Mouse (Mus musculus) erythroblast, embryonic 14.5 days (primary cell): Measurements from ENCODE around the gene Sowaha. TPM values are rescaled to one million over a fixed set of nuclear protein-coding genes. Genes with fewer than 3 reads are reported as not detected.

Experiments
- H3K27me3 ChIP-seq: 2 replicates; pipeline ENCODE4 v1.6.1; 2012; ENCODE audit warnings: inconsistent platforms; ENCODE audit not compliant: control insufficient read depth
- H3K36me3 ChIP-seq: 2 replicates; pipeline ENCODE4 v1.6.1; 2012; ENCODE audit warnings: mild to moderate bottlenecking, inconsistent platforms; ENCODE audit not compliant: control insufficient read depth
- H3K4me1 ChIP-seq: 2 replicates; pipeline ENCODE4 v1.6.1; 2012; ENCODE audit warnings: inconsistent platforms; ENCODE audit not compliant: control insufficient read depth
- H3K4me3 ChIP-seq: replicated peaks from 2 replicates; pipeline ENCODE3; 2012; ENCODE audit warnings: moderate library complexity, mild to moderate bottlenecking, inconsistent platforms
- H3K9me3 ChIP-seq: 2 replicates; pipeline ENCODE4 v1.6.1; 2012; ENCODE audit warnings: low read length, inconsistent platforms, mixed read lengths; ENCODE audit not compliant: control insufficient read depth
- GATA1 ChIP-seq: IDR thresholded peaks from 2 replicates; pipeline ENCODE4 v1.6.1; 2012; ENCODE audit warnings: low read length, inconsistent platforms, mixed read lengths
- TAL1 ChIP-seq: IDR thresholded peaks from 3 replicates; pipeline ENCODE4 v1.6.1; 2012; ENCODE audit warnings: low read length, inconsistent platforms, mixed read lengths
- polyA plus RNA-seq: library from polyadenylated mRNA; stranded (reverse); fragments of >175 nt; gene quantifications from 2 replicates; pipeline ENCODE4 v1.2.3, GENCODE M21; 2012

Sowaha gene
- polyA plus RNA-seq, 1 experiment: 11.2 TPM

GRCm38 (mm10) chr11:53491954-53492401 is 11.9 kb upstream of the Sowaha start:
- Histone ChIP-seq H3K4me1 (peaks cover 11% of the 10 kb centered on the region), H3K36me3 (no peaks in the 10 kb centered on the region), H3K27me3 (peaks cover 17% of the 10 kb centered on the region), H3K9me3 (no peaks in the 10 kb centered on the region), H3K4me3 (no peak overlapping the region)
- TF ChIP-seq TAL1 (no peak), GATA1 (no peak)

GRCm38 (mm10) chr11:53489421-53489820 is 9.3 kb upstream of the Sowaha start:
- Histone ChIP-seq H3K4me1 (peaks cover 34% of the 10 kb centered on the region), H3K4me3 (no peak overlapping the region), H3K9me3 (no peaks in the 10 kb centered on the region), H3K27me3 (peaks cover 21% of the 10 kb centered on the region), H3K36me3 (no peaks in the 10 kb centered on the region)
- TF ChIP-seq TAL1 (no peak), GATA1 (no peak)

GRCm38 (mm10) chr11:53489007-53489406 is 8.9 kb upstream of the Sowaha start:
- no peaks in the 10 kb centered on the region for H3K36me3 ChIP-seq
- TF ChIP-seq TAL1 (no peak), GATA1 (no peak)
- H3K27me3 ChIP-seq: peaks cover 21% of the 10 kb centered on the region
- no peak overlapping the region for H3K4me3 ChIP-seq
- no peaks in the 10 kb centered on the region for H3K9me3 ChIP-seq
- H3K4me1 ChIP-seq: peaks cover 38% of the 10 kb centered on the region

GRCm38 (mm10) chr11:53486822-53487594 is 6.9 kb upstream of the Sowaha start:
- Histone ChIP-seq H3K9me3 (no peaks in the 10 kb centered on the region), H3K4me3 (no peak overlapping the region), H3K4me1 (peaks cover 57% of the 10 kb centered on the region), H3K27me3 (peaks cover 21% of the 10 kb centered on the region), H3K36me3 (peaks cover 1% of the 10 kb centered on the region; the same call in 1 of the 2 replicates)
- TF ChIP-seq GATA1 (no peak), TAL1 (no peak)

- H3K4me1 ChIP-seq: peaks cover 63% of the 10 kb centered on the region
- H3K36me3 ChIP-seq: peaks cover 3% of the 10 kb centered on the region; the same call in 1 of the 2 replicates
- H3K27me3 ChIP-seq: peaks cover 21% of the 10 kb centered on the region
- no peak overlapping the region for H3K4me3 ChIP-seq
- no peak for TF ChIP-seq GATA1
- no peak for TF ChIP-seq TAL1
- H3K9me3 ChIP-seq: no peaks in the 10 kb centered on the region
Measured at GRCm38 (mm10) chr11:53486351-53486750, 6.3 kb upstream of the Sowaha start.

- Histone ChIP-seq H3K36me3 (peaks cover 3% of the 10 kb centered on the region; the same call in 1 of the 2 replicates), H3K27me3 (peaks cover 21% of the 10 kb centered on the region), H3K4me1 (peaks cover 69% of the 10 kb centered on the region), H3K9me3 (no peaks in the 10 kb centered on the region), H3K4me3 (no peak overlapping the region)
- TF ChIP-seq GATA1: no peak
- TF ChIP-seq TAL1: no peak
Measured at GRCm38 (mm10) chr11:53485719-53486118, 5.6 kb upstream of the Sowaha start.

GRCm38 (mm10) chr11:53483159-53483891 is 3.3 kb upstream of the Sowaha start:
- Histone ChIP-seq H3K4me1 (peaks cover 93% of the 10 kb centered on the region), H3K4me3 (peak overlapping the region; percentile 63), H3K9me3 (peaks cover 9% of the 10 kb centered on the region), H3K36me3 (peaks cover 14% of the 10 kb centered on the region), H3K27me3 (peaks cover 40% of the 10 kb centered on the region)
- peak; percentile 92 for TF ChIP-seq GATA1
- TF ChIP-seq TAL1: peak; percentile 58; the same call in 2 of the 3 replicates

GRCm38 (mm10) chr11:53481088-53481730 is 1.1 kb upstream of the Sowaha start:
- peak overlapping the region; percentile 97 for H3K4me3 ChIP-seq
- TF ChIP-seq TAL1 (peak; percentile 83), GATA1 (peak; percentile 78)
- peaks cover 90% of the 10 kb centered on the region for H3K4me1 ChIP-seq
- peaks cover 40% of the 10 kb centered on the region for H3K27me3 ChIP-seq
- H3K36me3 ChIP-seq: peaks cover 33% of the 10 kb centered on the region
- peaks cover 13% of the 10 kb centered on the region for H3K9me3 ChIP-seq

GRCm38 (mm10) chr11:53479171-53479782 is 797 bp downstream of the Sowaha start:
- no peak for TF ChIP-seq TAL1
- no peak for TF ChIP-seq GATA1
- Histone ChIP-seq H3K4me1 (peaks cover 74% of the 10 kb centered on the region), H3K4me3 (peak overlapping the region; percentile 97), H3K9me3 (peaks cover 13% of the 10 kb centered on the region), H3K36me3 (peaks cover 37% of the 10 kb centered on the region), H3K27me3 (peaks cover 59% of the 10 kb centered on the region)
